Mouse (Mus musculus): ENCODE results near the gene Ldlrad3.

- TF ChIP-seq CTCF (IDR thresholded peaks at IDR 0.05; ENCODE audit: extremely low read depth, insufficient read length, insufficient replicate concordance, low read depth, low read length) (no peak), POLR2A (IDR thresholded peaks at IDR 0.05; ENCODE audit: low read depth, low read length) (no peak)
Measured at GRCm38 (mm10) chr2:102105454-102105853, 80.7 kb downstream of the Ldlrad3 start.
